Mouse (Mus musculus): Measurements from ENCODE around the gene Fbxw7. TPM values are rescaled to one million over a fixed set of nuclear protein-coding genes. Genes with fewer than 3 reads are reported as not detected.
A peak's percentile ranks its signal among the peaks of the same experiment; 100 is the strongest.

Gene Fbxw7
- total RNA-seq, 2 experiments from 2014 or later: 156 to 160 TPM

DNA sequence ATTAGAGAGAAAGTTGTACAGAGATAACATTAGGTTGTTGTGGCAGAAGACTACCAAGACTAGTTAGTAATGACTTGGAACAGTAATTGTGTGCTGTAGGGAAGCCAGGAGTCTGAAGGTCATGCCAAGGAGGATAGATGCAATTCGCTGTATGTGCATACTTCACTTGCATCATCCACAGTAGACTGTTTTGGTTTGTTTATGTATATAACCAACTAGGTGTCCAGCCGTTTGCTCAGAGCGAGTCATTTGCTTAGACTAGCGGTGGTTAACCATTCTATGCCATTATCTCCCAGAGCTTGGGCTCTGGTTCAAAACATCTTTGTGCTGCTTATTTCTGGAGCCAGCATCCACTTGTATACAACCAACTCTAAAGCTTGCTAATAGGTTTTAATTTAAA lies 134.3 kb downstream of the Fbxw7 start:
- H3K4me3 ChIP-seq: no peak overlapping the region
- no peak overlapping the region for H3K27ac ChIP-seq
- no peak for DNase-seq (ENCODE audit: low spot score in 2 of 2)
- no peak for TF ChIP-seq CTCF (conservative IDR thresholded peaks at IDR 0.05)

DNA sequence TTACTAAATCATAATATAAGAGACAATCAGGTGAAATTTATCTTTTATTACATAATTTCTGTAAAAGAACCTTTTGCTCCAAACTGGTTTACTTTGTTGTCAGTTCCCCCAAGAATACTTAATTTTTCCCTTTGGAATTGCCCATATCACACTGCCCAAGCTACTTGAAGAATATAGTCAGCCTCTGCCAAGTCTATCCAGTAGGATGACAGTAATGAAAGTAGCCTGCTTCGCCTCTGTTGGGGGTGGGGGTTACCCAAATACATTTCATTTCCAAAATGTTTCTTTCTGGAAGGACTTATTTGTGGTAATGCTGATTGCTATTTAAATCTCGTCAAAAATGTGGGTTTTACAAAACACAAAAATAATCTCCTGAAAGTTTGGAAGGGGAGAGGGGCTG lies 136.6 kb downstream of the Fbxw7 start:
- TF ChIP-seq CTCF (conservative IDR thresholded peaks at IDR 0.05): no peak
- no peak for DNase-seq (ENCODE audit: low spot score in 2 of 2)
- Histone ChIP-seq H3K4me3 (peak overlapping the region; percentile 74), H3K27ac (peak overlapping the region; percentile 99)

DNA sequence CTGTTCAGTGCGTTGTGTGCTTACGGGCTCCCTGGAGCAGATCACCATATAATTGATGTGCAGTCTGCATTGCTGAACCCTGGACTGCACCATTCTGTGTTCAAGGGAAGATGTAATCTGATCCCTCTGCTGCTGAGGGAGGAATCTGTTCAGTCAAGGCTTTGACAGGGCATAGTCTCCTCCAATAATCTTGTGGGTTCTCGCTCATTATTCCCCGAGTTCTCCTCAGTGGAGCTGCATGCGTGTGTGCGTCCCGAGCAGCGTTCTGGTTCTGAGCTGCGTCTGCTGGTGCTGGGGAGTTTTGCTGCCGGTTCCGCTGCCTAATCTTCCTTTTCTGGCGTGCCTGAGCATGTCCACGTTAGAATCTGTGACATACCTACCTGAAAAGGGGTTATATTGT lies 137.1 kb downstream of the Fbxw7 start:
- Histone ChIP-seq H3K4me3 (peak overlapping the region; percentile 74), H3K27ac (peak overlapping the region; percentile 99)
- no peak for TF ChIP-seq CTCF (conservative IDR thresholded peaks at IDR 0.05)
- DNase-seq (ENCODE audit: low spot score in 2 of 2): peak; percentile 80 to 83

DNA sequence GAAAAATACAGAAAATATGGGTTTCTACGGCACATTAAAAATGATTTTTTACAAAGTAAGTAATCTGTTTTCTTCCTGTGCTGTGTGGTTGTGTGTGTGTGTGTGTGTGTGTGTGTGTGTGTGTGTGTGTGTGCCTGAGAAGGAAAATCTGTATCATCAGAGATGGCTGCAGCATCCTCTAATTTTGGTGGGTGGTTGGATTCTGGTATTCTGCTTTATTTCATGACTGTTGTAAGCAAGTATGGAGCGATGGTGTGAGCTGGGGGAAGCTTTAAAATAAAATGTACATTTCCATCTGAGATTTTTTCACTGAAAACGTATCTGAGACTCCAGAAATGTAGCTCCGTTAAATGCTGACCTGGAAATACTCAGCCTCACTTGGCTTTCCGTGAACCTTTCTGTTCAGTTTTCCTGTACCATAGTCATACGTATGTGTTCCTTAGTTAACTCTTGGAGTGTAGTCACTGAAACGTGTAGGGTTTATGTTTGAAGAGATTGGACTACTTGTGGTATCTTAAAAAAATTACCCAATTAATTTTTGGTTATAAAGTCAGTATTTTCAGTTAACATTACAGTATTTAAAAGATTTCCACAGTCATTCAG lies 137.6 kb downstream of the Fbxw7 start:
- no peak for DNase-seq (ENCODE audit: low spot score in 2 of 2)
- TF ChIP-seq CTCF (conservative IDR thresholded peaks at IDR 0.05): no peak
- H3K4me3 ChIP-seq: peak overlapping the region; percentile 74
- peak overlapping the region; percentile 99 for H3K27ac ChIP-seq

DNA sequence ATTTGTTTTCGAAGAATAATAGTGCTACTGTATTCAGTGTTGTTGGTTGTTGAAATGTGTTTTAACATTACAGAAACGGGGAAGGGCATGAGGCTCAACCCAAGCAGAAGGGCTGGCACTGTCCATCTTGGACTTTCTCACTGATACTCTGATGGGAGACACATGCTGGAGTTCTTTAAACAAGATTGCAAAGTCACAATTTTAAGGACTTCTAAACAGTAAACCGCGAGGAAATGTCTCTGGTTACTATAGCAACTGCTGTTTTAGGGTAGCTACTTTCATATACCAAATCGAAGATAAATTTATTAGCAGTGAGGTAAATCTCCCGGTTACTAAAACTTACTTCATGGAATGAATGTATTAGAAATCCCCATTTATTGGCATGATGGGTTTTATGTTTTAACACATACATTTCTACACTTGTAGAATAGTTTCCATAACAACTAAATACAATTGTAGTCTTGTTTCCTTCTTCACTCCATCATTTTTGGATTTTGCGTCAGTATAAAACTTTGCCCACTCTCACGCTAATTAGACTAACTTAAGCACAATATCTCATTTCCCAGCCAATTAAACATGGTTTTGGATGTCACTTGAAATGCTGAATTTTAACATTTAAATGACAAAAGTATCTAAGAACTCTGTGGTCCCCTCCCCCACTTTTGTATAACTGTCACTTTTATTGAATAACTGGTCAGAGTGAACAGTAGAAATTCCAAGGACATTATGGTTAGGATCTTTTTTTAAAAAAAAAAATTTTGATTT lies 140.1 kb downstream of the Fbxw7 start:
- Histone ChIP-seq H3K27ac (peak overlapping the region; percentile 99), H3K4me3 (peak overlapping the region; percentile 74)
- TF ChIP-seq CTCF (conservative IDR thresholded peaks at IDR 0.05): no peak
- DNase-seq (ENCODE audit: low spot score in 2 of 2): no peak

DNA sequence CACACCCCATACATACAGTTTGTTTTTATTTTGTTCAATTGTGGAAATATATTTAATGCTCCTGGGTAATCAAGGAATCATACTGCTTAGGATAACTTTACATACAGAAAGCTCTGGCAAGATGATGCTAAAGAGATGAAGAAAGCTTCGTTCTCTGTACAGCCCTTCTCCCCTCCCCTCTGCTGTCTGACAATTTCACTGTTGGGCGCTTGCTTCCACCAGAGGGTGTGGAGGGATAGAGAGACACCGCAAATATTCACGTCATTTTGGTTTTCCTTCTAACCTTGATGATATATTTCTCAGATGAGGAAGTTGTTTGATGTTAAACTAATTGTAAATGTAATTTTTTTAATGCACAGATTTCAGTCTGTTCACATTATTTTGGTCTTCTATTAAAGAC lies 140.8 kb downstream of the Fbxw7 start:
- peak overlapping the region; percentile 99 for H3K27ac ChIP-seq
- TF ChIP-seq CTCF (conservative IDR thresholded peaks at IDR 0.05): peak; percentile 71
- H3K4me3 ChIP-seq: peak overlapping the region; percentile 74

DNA sequence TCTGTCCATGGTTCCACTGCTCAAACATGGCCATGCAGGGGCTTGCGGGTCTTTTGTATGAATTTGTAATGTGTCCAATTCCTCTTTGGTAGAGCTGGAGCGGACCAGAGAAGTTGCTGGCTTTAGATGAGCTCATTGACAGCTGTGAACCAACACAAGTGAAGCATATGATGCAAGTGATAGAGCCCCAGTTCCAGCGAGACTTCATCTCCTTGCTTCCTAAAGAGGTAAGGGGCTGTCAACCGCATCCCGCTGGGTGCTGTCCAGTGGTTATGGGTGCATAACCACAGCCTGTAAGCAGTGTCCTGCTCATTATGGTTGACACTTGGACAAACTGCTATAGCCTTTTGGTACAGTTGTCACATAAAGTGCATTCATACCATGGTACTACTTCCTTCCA lies 150.1 kb downstream of the Fbxw7 start:
- Histone ChIP-seq H3K27ac (peak overlapping the region; percentile 2; the same call in 1 of the 2 replicates), H3K4me3 (no peak overlapping the region)
- no peak for TF ChIP-seq CTCF (conservative IDR thresholded peaks at IDR 0.05)
- peak in 1 of 2 experiments; percentile 8 for DNase-seq (ENCODE audit: low spot score in 2 of 2)

More for the DNA sequence above, 140.8 kb downstream of the Fbxw7 start:
- DNase-seq (ENCODE audit: low spot score in 2 of 2): no peak

DNA sequence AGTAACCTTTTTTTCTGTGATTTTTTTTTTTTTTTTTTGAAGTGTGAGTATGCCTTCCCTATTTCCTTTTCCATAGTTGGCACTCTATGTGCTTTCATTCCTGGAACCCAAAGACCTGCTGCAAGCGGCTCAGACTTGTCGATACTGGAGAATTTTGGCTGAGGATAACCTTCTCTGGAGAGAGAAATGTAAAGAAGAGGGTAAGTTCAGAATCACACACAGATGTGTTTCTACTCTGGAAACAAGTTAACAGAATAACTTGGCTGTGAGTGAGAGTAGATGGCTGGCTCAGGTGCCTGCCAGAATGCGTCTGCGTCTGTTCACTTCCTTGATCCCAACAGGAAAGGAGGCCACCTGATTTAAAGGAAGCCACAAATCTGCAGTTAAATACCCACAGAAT lies 152.3 kb downstream of the Fbxw7 start:
- Histone ChIP-seq H3K27ac (peak overlapping the region; percentile 32; the same call in 1 of the 2 replicates), H3K4me3 (no peak overlapping the region)
- no peak for TF ChIP-seq CTCF (conservative IDR thresholded peaks at IDR 0.05)
- DNase-seq (ENCODE audit: low spot score in 2 of 2): peak in 1 of 2 experiments; percentile 5

DNA sequence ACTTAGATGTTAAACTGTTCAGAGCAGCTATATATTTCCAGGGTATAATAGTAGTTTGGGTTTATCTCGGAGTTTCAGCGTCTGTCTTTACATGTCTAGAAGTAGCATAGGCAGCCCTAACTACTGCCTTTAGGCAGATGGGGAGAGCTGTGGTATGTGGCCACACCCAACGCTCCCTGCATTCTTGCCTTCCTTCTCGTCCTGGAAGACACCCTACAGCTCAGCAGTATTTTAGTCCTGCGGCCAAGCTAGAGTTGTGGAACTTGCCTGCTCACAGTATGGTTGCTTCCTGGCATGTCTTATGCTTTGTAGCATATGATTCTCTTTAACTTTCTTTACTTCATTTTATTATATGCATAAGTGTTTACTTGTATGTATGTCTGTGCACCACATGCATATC lies 156.5 kb downstream of the Fbxw7 start:
- no peak overlapping the region for H3K4me3 ChIP-seq
- no peak for DNase-seq (ENCODE audit: low spot score in 2 of 2)
- TF ChIP-seq CTCF (conservative IDR thresholded peaks at IDR 0.05): no peak
- H3K27ac ChIP-seq: no peak overlapping the region

DNA sequence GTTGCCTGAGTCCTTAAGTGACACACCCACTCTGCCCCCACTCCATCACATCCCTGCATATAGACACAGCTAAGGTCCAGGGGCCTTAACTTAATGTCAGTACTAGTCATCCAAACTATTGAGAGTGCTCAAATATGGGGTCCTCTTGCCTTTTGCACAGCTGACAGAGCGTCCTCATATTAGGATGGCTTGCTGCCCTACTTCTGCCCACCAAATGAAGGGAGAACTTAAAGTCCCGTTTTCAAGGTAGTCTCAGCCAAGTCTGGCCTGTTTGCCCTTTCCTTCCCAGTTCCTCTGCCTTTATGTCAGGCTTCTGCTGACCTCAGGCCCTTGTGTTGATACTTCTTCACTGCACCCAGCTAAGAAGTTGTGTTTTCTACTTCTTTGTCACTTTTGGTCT lies 157.8 kb downstream of the Fbxw7 start:
- no peak for TF ChIP-seq CTCF (conservative IDR thresholded peaks at IDR 0.05)
- H3K27ac ChIP-seq: peak overlapping the region; percentile 63
- no peak overlapping the region for H3K4me3 ChIP-seq
- no peak for DNase-seq (ENCODE audit: low spot score in 2 of 2)

DNA sequence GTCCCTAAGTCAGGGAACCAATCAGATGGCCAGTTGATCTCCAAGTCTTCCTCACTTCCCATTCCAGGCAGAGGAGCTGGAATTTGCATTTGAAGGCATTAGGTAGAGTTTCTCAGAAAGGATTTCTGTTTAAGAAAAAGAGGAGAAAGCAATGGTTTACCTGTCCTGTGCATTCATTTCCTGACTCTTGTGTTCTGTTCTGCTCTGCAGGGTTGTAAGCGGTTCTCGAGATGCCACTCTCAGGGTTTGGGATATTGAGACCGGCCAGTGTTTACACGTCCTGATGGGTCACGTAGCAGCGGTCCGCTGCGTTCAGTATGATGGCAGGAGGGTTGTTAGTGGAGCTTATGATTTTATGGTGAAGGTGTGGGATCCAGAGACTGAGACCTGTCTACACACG lies 159.1 kb downstream of the Fbxw7 start:
- TF ChIP-seq CTCF (conservative IDR thresholded peaks at IDR 0.05): no peak
- Histone ChIP-seq H3K4me3 (no peak overlapping the region), H3K27ac (peak overlapping the region; percentile 63; the same call in 1 of the 2 replicates)
- DNase-seq (ENCODE audit: low spot score in 2 of 2): no peak

DNA sequence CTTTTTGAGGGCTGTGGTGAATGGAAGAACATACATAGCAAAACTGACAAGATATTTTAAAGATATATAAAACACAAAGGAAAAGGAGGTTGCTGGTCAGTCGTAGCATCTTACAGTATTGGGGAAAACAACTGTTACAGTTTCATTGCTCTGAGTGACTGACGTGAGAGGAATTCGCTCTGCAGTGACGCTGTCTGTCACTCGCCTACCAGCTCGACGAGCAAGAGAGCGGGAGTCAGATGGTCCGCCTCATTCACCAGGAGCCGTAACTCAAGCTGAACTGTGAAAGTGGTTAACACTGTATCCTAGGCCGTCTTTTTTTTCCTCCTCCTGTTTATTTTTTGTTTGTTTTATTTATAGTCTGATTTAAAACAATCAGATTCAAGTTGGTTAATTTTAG lies 163.6 kb downstream of the Fbxw7 start:
- no peak overlapping the region for H3K4me3 ChIP-seq
- TF ChIP-seq CTCF (conservative IDR thresholded peaks at IDR 0.05): no peak
- H3K27ac ChIP-seq: peak overlapping the region; percentile 63
- no peak for DNase-seq (ENCODE audit: low spot score in 2 of 2)

DNA sequence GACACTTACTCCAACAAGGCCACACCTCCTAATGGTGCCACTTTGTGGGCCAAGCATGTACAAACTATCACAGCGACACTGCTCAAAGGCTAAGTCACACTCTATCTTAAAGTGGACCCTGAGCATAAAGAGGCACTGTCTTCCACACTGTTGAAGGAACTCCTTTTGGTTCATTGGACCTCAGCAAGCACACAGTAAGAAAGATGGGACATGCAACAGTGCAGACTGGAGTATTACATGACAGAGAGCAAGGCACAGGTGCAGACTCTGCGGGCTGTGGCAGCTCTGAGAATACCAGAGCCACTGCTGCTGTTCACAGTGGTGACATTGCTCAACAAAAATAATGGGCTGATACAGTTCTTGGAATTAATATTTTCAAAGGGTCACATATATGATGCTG lies 165.1 kb downstream of the Fbxw7 start:
- no peak overlapping the region for H3K4me3 ChIP-seq
- DNase-seq (ENCODE audit: low spot score in 2 of 2): no peak
- no peak for TF ChIP-seq CTCF (conservative IDR thresholded peaks at IDR 0.05)
- H3K27ac ChIP-seq: peak overlapping the region; percentile 32

DNA sequence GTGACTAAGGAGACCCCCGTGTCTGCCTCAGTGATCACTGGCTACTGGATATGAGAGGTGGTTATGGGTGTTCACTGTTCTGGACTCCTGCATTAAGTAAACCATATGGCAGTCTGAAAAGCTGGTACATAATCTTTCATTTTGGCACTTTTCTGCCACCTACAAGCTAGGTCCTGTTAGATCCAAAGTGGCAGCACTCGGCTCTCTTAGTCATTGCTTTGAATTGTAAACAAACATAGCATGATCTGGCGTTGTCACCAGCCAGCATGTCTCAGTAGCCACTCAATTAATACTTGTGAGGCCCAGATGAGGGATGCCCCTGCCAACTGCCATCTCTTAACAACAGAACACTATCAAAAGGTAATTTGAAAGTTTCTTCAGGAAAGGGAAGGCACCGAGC lies 167.6 kb downstream of the Fbxw7 start:
- Histone ChIP-seq H3K4me3 (no peak overlapping the region), H3K27ac (peak overlapping the region; percentile 84)
- TF ChIP-seq CTCF (conservative IDR thresholded peaks at IDR 0.05): no peak
- no peak for DNase-seq (ENCODE audit: low spot score in 2 of 2)
